Mouse (Mus musculus) spleen, postnatal 4 days (tissue): ENCODE measurements at regions not wholly inside any gene's neighbourhood (a gene's known extent, or its start where the extent isn't known, plus 50 kb on each side); places are given as distances from the start of the nearest gene placed in this dataset.

Experiments used
- DNase-seq, 2 experiments: peaks; one replicate each; pipeline ENCODE4 v3.0.0; 2022; ENCODE audit warnings: low spot score in 2 of 2

DNA sequence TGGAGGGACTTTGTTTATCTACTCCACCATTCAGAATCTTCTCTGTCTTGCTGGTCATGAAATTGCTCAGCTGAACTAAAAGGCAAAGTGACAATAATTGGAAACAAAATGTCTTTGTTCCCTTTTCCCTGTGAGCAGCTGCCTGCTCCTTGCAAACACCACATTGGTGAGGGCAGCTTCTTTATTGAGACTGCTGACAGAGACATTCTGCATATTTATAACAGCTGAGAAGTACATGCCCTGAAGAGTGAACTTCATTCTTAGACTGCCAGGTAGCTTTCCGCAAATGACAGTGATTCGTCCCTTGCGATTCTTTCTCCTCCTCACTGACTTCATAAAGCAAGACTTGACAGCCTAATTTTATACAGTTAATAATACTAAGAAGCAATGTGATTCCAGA, 237.0 kb downstream of the Cps1 start:
- DNase-seq = no peak

DNA sequence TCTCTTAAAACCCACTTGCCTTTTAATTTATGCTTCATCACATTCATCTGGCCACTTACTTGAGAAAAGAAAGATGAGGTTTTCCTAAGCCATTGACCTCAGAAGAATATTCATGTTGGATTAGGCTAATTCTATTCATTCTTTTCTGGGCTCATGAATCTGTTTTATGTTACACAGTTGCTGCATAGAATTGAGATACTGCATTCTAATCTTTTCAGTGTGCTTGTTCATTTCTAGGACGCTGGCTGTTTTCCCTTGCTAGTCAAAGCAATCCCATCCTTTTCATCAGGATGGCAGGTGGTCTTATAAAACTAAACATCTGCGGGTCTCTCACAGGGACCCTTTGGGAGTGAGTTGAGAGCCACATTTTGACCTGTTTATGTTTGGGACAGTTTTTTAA, 243.2 kb downstream of the Cps1 start:
- no peak for DNase-seq

DNA sequence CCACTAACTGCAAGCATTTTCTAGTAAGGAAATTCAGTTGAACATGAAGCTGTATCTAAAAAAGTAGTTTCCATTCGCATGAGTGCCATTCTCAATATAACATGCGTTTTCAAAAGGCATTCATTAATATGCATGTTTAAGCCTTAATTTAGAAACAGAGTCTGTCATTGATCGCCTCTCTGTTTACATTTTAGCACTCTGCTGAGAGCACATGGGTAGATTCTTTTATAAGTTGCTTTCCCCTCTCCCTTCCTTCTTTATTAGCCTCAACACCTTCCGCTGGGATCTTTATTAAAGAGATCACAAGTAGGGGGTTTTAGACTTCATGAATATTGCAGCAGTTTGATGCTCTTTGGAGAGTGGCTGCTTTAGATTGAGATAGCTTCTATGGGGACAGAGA, 243.7 kb downstream of the Cps1 start:
- DNase-seq = no peak

DNA sequence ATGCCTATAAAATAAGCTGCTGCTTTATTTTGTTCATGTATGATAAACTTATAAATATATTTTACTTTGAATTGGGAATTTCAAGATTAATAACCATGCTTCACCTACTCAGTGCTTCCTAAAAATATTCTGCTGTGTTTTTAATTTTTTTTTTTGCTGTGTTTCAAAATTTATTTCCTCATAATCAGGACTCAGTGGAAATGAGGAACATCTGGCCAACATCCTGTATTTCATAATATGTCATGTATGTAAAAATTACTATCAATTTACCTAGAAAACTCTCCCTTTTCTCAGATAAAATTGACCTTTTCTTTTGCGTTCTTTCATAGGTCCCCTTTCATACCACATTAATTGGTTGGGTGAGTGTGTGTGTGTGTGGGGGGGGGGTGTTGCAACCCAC, 259.5 kb downstream of the Cps1 start:
- no peak for DNase-seq

DNA sequence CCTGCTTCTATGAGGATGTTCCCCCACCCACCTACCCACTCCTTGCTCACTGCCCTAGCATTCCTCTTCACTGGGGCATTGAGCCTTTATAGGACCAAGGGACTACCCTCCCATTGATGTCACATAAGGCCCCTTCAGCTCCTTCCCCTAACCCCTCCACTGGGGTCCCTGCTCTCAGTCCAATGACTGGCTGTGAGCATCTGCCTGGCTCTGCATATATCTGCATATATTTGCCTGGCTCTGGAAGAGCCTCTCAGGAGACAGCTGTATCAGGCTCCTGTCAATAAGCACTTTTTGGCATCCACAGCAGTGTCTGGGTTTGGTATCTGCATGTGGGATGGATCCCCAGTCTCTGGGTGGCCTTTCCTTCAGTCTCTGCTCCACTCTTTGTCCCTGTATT, 262.6 kb downstream of the Cps1 start:
- no peak for DNase-seq

DNA sequence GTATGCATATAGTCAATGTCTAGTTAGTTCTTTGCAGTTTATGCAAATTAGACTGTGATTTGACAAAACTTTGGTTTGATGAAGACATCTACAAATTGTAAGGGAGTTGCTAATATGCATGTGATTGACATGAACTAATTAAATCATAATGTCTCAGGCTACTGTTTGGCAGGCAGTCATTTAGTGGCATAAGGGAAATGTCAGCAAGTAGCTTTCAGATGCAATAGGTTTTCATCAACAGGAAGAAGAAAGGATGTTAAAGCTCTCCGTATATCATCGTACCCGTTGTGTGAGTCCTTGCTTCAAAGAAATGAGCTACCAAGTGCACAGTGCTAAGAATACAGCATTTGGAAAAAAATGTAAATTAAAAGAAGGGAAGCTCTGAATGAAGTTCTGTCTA, 264.1 kb downstream of the Cps1 start:
- DNase-seq = no peak

DNA sequence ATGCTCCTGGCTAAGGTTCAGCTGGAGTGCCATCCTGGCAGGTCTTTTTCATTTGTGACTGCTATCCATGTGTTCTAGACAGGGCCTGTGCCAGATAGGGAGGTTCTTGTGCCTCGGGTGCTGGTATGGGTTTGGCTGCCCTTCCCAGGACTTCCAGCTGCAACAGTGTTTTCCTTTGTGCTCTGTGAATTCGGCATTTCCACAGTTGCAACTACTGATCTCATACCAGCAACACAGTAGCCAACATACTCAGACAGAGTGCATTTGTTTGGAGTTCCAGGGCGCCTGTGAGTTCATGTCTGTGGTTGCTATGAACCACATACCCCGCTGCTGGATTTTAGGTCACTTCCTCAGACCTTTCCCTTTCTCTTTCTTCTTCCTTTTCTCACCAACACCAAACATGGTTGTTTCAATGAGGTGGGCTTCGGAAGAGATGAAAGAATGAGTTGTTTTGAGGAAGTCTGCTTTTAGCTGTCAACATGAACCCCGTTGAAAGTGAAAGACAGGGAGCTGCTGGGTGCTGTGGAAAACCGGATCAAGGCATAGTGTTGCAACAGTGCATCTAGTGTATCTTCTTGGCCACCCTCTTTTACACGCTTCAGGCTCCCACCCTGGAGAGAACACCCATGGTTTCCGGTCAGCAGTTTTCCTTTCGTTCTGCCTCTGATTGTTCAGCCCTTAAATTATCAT, 275.1 kb downstream of the Cps1 start:
- peak in 1 of 2 experiments; percentile 49 for DNase-seq

DNA sequence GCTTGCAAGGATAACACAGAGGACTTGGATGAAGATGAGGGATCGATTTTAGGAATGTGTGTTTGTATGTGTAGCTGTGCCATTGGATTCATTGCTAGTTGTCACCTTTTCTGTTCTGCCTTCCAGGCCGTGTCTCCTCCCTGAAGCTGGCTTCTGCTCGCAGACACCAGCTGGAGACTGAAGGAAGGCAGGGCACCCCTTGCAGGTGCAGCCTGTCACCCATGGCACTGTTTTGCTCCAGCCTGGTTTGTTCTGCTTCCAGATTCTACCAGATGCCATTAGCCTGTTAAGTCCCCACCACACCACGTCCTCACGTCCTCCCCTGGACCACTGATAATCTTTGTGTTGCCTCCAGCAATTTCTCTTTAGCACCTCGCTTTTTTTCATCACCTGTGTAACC, 286.7 kb downstream of the Cps1 start:
- no peak for DNase-seq

DNA sequence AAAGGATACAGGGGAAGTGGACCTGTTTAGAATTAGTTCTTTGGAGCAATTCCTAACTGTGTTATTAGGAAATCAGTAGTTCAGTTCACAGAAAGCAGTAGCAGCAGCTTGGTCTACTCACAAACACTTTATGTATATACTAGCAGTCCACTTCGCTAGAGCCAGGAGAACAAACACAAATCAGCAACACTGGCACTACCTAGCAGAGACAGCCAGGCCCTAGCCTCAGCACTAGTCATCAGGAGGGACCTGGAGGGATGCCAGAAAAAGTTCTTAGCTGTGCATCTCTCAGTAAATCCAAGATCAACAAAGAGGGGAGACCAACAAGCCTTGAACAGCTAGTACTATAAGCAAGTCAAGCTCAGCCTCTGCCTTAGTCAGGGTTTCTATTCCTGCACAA, 294.4 kb downstream of the Cps1 start:
- DNase-seq = no peak

DNA sequence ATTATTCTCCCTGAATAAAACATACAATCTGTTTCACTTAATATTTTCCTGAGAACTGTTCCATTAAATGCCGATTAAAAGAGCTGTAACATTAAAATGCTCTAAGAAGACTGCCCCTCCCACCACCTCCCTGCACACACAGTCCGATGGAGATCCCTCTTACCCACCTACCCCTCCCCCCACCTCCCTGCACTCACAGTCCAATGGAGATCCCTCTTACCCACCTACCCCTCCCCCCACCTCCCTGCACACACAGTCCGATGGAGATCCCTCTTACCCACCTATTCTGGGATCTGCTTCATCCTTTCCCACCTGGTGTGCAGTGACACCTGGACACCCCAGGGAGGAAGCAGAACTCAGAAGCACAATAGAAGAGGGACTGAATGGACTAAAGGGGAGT, 305.6 kb downstream of the Cps1 start:
- DNase-seq = no peak

DNA sequence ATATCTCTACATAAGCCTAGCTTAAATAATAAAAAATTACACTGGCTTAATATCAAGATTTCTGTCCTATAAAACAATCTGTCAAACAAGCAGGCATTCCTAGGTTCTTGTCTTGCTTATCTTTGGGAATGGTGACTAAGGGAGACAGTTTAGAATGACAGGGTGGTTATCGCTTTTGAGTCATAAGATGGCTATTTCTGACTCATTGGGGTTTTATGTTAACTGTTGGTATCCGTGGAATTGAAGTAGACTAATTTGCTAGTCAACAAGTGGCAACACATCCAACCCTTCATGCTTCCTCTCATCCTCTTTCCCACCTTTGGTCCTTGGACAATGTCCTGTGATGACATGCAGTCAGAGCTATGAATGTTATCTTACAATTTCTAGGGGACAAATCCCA, 328.0 kb downstream of the Cps1 start:
- DNase-seq = no peak

DNA sequence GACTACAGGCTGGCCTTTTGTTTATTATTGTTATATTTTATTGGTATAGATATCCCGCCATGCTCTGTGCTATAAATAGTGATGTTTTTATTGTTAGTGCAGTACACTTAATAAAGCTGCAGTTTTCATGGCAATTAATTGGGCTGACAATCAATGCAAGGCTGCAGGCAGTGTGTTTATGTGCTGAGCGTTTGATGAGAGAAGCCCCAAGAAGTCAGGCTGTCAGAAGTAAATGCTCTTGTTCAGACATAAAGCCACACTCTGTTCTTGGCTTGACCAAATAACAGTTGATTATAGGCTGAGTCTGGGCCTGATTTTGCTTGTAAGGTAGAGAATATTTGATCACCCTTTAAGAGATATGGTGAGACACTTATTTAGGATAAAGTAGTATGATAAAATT, 341.4 kb downstream of the Cps1 start:
- no peak for DNase-seq

DNA sequence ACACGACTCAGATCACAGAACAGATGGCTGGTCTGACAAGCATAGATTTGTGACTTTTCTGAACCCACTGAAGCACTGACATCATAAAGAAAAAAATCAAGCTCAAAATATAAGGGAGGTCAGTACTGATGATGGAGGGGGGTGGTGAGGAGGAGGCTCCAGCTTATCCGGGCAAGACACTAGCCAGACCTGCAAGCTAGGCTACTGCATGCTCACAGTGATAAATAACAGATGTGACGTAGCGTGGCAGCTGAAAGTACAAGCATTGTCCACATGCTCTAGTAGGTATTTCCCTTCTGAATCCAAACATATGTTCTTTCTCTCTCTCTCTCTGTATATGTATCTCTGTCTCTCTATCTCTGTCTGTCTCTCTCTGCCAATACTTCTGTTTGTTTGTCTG, 342.7 kb downstream of the Cps1 start:
- no peak for DNase-seq

DNA sequence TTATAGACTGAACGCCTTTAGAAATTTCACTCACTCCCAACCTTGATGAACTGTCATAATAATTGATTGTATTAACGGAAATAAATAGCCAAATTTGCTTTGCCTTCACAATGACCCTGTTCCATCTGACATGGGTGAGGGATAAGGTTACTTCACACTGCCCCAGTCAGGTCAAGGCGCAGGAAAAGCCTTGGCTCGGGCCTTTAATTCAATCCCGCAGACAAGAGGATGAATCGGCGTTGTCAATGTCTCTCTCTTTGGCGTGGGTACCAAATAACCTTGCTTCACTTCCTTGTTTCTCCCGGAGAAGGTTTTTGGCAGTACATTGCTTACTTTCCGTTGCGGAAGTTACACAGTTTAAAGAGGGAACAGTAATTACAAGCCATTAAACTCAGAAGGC, 354.2 kb downstream of the Cps1 start:
- DNase-seq = no peak

DNA sequence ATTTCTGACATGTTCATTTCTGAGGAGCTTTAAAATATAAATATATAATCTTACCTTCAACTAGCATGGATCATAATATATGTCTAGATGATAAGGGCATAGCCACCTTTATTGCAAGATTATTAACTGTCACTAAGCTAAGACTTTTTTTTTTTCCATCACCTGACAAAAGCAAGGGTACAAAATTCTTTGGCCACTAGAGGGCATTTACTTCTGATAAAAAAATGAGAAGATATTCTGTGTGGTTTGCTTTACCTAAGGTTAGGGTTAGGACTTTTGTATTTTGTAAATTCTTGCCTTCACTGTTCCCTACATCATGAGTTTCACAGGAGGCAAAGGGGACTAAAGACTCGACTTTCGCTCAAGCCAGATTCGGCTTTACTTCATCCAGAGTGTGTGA, 355.1 kb downstream of the Cps1 start:
- DNase-seq = no peak

DNA sequence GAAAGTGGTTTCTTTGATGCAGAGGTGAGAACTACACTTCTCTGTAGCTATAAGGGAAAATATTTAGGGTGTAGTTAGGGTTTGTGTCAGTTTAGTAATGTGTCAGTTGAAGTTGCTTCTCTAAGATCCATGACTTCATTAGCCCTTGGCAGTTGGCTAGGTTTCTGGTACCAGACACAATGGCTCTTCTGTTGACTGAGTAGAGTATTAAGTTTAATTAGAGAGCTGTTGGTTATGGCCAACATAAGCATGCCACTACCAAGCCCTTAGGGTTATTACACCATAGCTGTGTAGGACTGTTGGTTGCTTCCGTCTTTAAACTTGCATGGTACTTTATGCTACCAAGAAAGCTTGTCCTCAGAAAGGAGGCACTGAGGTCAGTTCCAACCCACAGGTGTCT, 359.1 kb downstream of the Cps1 start:
- no peak for DNase-seq

DNA sequence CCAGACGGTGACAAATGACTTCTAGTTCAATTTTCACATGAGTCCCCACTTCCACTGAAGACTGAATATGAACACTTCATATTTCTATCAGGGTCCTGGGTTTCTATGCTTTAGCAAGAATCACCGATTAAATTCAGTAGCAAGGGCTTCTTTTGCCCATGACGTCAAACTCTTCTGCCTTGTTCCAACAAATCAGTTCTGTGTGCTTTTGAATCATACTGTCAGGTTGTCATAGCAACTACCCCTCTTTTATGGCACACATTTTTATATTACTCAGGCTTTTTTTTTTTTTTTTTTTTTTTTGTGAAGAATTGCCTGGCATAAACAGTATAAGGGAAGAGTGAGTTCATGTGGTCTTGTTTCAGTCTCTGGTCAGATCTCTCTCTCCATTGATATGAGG, 381.3 kb downstream of the Cps1 start:
- no peak for DNase-seq

DNA sequence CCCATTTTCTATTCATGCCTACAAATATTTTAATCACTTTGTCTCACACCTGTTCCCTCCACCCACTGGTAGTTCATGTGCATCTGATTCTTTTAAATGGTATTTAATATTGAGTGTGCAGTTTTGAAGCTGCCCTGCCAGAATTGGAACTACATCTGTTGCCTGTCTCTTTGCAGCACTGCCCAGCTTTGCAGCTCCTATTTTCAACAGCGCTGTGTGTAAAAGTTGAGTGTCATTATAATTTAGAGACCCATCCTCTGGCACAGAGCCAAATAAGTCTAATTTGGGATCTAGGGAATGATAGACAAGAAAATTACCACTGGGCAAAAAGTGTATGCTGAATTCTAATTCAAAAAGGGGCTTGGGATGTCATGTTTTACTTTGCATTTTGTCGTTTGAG, 382.9 kb downstream of the Cps1 start:
- DNase-seq = no peak

DNA sequence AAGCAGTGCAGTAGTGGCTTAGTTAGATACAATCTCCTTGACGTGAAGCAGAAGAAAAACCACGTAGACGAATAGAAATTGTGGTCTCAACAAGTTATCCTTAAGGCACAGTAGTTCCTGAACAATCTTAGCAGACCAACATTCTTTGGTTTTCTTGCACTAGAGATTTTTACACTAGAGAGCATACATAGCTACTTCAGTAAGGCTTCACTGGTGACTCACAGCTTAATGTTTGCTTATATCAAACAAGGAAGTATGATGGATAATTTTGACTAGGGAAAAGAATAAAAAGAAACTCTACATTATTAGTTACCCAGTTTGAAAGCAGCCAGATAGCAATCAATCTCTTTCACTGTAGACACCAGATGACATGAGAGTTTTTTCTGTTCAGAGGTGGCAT, 395.5 kb downstream of the Cps1 start:
- DNase-seq = no peak

DNA sequence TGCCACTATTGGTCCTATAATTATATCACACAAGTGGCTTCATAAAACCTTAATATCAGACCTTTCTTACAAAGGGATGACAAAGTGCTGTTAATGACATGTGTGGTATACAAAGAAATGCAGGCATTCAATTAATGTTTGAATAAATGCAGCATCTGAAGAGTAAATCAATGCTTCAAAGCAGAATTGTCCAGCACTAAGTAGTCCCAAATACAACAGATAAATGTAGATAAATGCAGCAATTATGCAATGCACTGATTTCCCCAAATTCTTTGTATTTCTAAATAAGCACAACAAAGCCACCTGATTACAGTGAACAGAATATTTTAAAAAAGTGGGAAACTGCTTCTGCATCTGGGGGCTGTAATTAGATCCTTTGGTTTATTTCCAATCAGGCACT, 435.9 kb downstream of the Cps1 start:
- DNase-seq = no peak

DNA sequence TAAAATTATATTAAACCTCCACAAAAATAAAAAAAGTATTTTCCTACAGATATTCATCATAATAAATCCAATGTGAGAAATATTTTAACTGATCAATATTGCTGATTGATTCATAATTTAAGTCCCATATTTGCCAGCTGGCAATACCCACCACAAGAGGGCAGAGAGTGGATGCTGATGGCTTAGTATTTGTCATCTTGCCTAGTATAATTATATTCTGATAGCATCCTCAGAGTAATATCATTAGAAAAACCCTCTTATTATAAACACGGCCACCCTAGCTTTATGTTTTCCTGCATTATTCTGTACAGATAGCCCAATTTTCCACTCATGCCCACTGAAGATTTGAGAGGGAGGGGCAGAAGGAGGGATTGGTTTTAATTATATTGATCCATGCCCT, 436.4 kb downstream of the Cps1 start:
- no peak for DNase-seq

DNA sequence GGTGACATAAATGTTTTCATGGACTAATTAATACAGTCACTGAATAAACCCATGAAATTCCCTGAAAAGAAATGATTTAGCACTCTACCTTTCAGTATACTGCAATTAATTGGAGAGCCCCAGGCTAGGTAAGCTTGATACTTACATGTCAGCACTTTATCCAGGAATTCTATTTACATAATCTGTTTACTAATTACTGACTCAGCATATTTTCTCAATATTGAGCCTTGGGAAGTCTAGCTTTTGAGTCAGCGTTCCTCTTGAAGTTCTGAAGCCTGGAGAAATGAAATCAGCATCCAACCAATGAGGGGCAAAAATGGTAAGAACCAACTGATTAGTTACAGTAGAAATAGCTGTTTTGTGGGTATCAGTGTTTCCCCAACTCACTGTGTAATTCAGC, 448.8 kb downstream of the Cps1 start:
- no peak for DNase-seq

DNA sequence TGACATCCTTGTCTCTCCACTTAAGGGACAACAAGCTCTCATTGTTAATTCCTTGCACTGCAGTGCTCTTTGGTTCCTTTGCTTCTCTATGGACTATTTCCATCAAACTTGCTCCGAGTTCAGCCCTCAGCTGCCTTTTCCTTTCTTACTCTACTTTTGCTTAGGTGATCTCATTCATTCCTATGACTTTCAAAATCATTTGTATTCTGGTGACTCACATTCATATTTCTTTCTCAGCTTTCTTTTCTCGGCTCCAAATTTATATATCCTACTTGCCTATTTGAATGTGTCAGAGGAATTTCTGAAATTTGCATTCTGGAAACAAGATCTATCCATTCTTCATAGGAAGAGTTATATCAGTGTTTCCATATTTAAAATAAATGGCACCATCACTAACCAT, 456.9 kb downstream of the Cps1 start:
- DNase-seq = no peak
